Comparison of ENCODE assay signal across 8 mouse cellular contexts in genomic region chr2:157095005-157095755, GRCm38 (mm10). TPM values are rescaled to one million over a fixed set of nuclear protein-coding genes. Genes with fewer than 3 reads are reported as not detected.
DNase-seq lines count a peak whose midpoint lies in the region; ATAC-seq and TF ChIP-seq lines count a peak whose summit lies in the region.

No protein-coding gene starts in this region.

- peak in 1 of 2 experiments; percentile 46 for DNase-seq in spleen, adult 2 months (ENCODE audit: low read depth in 1 of 2, low spot score in 2 of 2)
- DNase-seq in spleen, adult 12 weeks (ENCODE audit: low spot score): no peak
- peak; percentile 39 for DNase-seq in c-Kit-positive CD71-positive TER-119-negative erythroid progenitor cells, embryonic 14.5 days (ENCODE audit: low read depth)
- peak; percentile 87 for DNase-seq in forebrain, embryonic 14.5 days (ENCODE audit: low spot score)
- peak; percentile 83 for DNase-seq in hindbrain, embryonic 11.5 days (ENCODE audit: low spot score)
- peak; percentile 80 for DNase-seq in left cerebral cortex, postnatal 4 days
- DNase-seq in midbrain, embryonic 14.5 days: peak; percentile 90
- peak; percentile 75 for DNase-seq in stomach, postnatal 0 days (ENCODE audit: low spot score)

- intact Hi-C loops in left cerebral cortex, postnatal 4 days (cut with DNase I): loop anchor here (10.0 kb wide), 3 partner anchors 60 to 220 kb away; no protein-coding TSS in a partner anchor

- peak; percentile 57 for ATAC-seq in forebrain, embryonic 14.5 days
- no peak for ATAC-seq in hindbrain, embryonic 11.5 days (ENCODE audit: low FRiP score)
- ATAC-seq in midbrain, embryonic 14.5 days (ENCODE audit: low FRiP score, low TSS enrichment): no peak; the same call in 1 of the 2 replicates
- ATAC-seq in stomach, postnatal 0 days (ENCODE audit: low FRiP score, low TSS enrichment): peak; percentile 65; the same call in 1 of the 2 replicates

- no peak overlapping the region for H3K27ac ChIP-seq in spleen, adult 2 months (ENCODE audit: insufficient read depth, low read length)
- H3K27ac ChIP-seq in forebrain, embryonic 14.5 days (ENCODE audit: low read depth, low read length): no peak overlapping the region
- H3K27ac ChIP-seq in hindbrain, embryonic 11.5 days (ENCODE audit: low read depth, low read length): no peak overlapping the region
- H3K27ac ChIP-seq in midbrain, embryonic 14.5 days (replicated peaks; ENCODE audit: low read depth, low read length): no peak overlapping the region
- no peak overlapping the region for H3K27ac ChIP-seq in stomach, postnatal 0 days (replicated peaks)

- TF ChIP-seq POLR2A in spleen, adult 2 months (IDR thresholded peaks at IDR 0.05; ENCODE audit: low read depth, low read length): no peak

- peak; percentile 69; the same call in 1 of the 2 replicates for TF ChIP-seq CTCF in spleen, adult 2 months (IDR thresholded peaks at IDR 0.05; ENCODE audit: extremely low read depth, insufficient read depth, insufficient read length, insufficient replicate concordance)
- peak; percentile 95 for TF ChIP-seq CTCF in stomach, postnatal 0 days (IDR thresholded peaks at IDR 0.05; ENCODE audit: low read depth)

- no peak overlapping the region for H3K9ac ChIP-seq in forebrain, embryonic 14.5 days (ENCODE audit: low read length)
- no peak overlapping the region for H3K9ac ChIP-seq in hindbrain, embryonic 11.5 days (ENCODE audit: low read depth, low read length)
- no peak overlapping the region; the same call in 1 of the 2 replicates for H3K9ac ChIP-seq in midbrain, embryonic 14.5 days (replicated peaks; ENCODE audit: low read length)
- H3K9ac ChIP-seq in stomach, postnatal 0 days (ENCODE audit: low read length): 0 out of 2 replicates have a peak overlapping the region, but pooled peaks have one; percentile 8

- H3K4me1 ChIP-seq in spleen, adult 2 months (ENCODE audit: control insufficient read depth, insufficient read depth, insufficient read length): no peaks in the 10 kb centered on the region
- no peaks in the 10 kb centered on the region for H3K4me1 ChIP-seq in forebrain, embryonic 14.5 days (ENCODE audit: control insufficient read depth, insufficient read depth, low read length)
- H3K4me1 ChIP-seq in hindbrain, embryonic 11.5 days (replicated peaks; ENCODE audit: control insufficient read depth, insufficient read depth, low read length): no peaks in the 10 kb centered on the region
- no peaks in the 10 kb centered on the region for H3K4me1 ChIP-seq in midbrain, embryonic 14.5 days (ENCODE audit: control insufficient read depth, insufficient read depth, low read length)
- no peaks in the 10 kb centered on the region for H3K4me1 ChIP-seq in stomach, postnatal 0 days (replicated peaks; ENCODE audit: control insufficient read depth, insufficient read depth)

- no peak overlapping the region for H3K4me3 ChIP-seq in spleen, adult 2 months (ENCODE audit: extremely low read depth, insufficient read depth, insufficient read length)
- H3K4me3 ChIP-seq in forebrain, embryonic 14.5 days (ENCODE audit: low read depth, low read length): no peak overlapping the region
- H3K4me3 ChIP-seq in hindbrain, embryonic 11.5 days (ENCODE audit: low read depth, low read length): no peak overlapping the region
- no peak overlapping the region for H3K4me3 ChIP-seq in midbrain, embryonic 14.5 days (replicated peaks; ENCODE audit: low read depth, low read length)
- H3K4me3 ChIP-seq in stomach, postnatal 0 days (ENCODE audit: low read depth, low read length): no peak overlapping the region

- no peak for TF ChIP-seq EP300 in stomach, postnatal 0 days (optimal IDR thresholded peaks at IDR 0.05)

- WGBS in spleen, adult 2 months: 73% methylated on average over 9 of the region's 9 CpGs
- WGBS in forebrain, embryonic 14.5 days: 68% methylated on average over 9 of the region's 9 CpGs
- WGBS in hindbrain, embryonic 11.5 days: 63% methylated on average over 9 of the region's 9 CpGs
- 64% methylated on average over 9 of the region's 9 CpGs for WGBS in midbrain, embryonic 14.5 days
- WGBS in stomach, postnatal 0 days: 59% methylated on average over 9 of the region's 9 CpGs

- H3K36me3 ChIP-seq in spleen, adult 2 months (ENCODE audit: control insufficient read depth, insufficient read depth, low read length): peaks cover 31% of the 10 kb centered on the region
- H3K36me3 ChIP-seq in forebrain, embryonic 14.5 days (ENCODE audit: control insufficient read depth, insufficient read depth, low read length): 0 out of 2 replicates have a peak, but pooled peaks cover 7% of the 10 kb centered on the region
- no peaks in the 10 kb centered on the region for H3K36me3 ChIP-seq in hindbrain, embryonic 11.5 days (ENCODE audit: control insufficient read depth, insufficient read depth, low read length)
- peaks cover 5% of the 10 kb centered on the region; the same call in 1 of the 2 replicates for H3K36me3 ChIP-seq in midbrain, embryonic 14.5 days (ENCODE audit: control insufficient read depth, insufficient read depth, low read length)
- H3K36me3 ChIP-seq in stomach, postnatal 0 days (ENCODE audit: control insufficient read depth, insufficient read depth, low read length): no peaks in the 10 kb centered on the region; the same call in 1 of the 2 replicates

- no peaks in the 10 kb centered on the region for H3K9me3 ChIP-seq in forebrain, embryonic 14.5 days (replicated peaks; ENCODE audit: control insufficient read depth, low read length)
- no peaks in the 10 kb centered on the region for H3K9me3 ChIP-seq in hindbrain, embryonic 11.5 days (ENCODE audit: control insufficient read depth, low read length)
- H3K9me3 ChIP-seq in midbrain, embryonic 14.5 days (ENCODE audit: control insufficient read depth, low read length): no peaks in the 10 kb centered on the region
- no peaks in the 10 kb centered on the region for H3K9me3 ChIP-seq in stomach, postnatal 0 days (ENCODE audit: control insufficient read depth, low read length)

- H3K4me2 ChIP-seq in forebrain, embryonic 14.5 days (ENCODE audit: low read length): no peak overlapping the region
- H3K4me2 ChIP-seq in hindbrain, embryonic 11.5 days (replicated peaks; ENCODE audit: low read depth, low read length): no peak overlapping the region
- no peak overlapping the region for H3K4me2 ChIP-seq in midbrain, embryonic 14.5 days (ENCODE audit: low read length)
- H3K4me2 ChIP-seq in stomach, postnatal 0 days (replicated peaks; ENCODE audit: low read depth): no peak overlapping the region

- H3K27me3 ChIP-seq in spleen, adult 2 months (ENCODE audit: control insufficient read depth, insufficient read depth, low read length): no peaks in the 10 kb centered on the region
- no peaks in the 10 kb centered on the region for H3K27me3 ChIP-seq in forebrain, embryonic 14.5 days (replicated peaks; ENCODE audit: control insufficient read depth, insufficient read depth, low read length)
- no peaks in the 10 kb centered on the region for H3K27me3 ChIP-seq in hindbrain, embryonic 11.5 days (ENCODE audit: control insufficient read depth, insufficient read depth, low read length)
- H3K27me3 ChIP-seq in midbrain, embryonic 14.5 days (ENCODE audit: control insufficient read depth, insufficient read depth, low read length): no peaks in the 10 kb centered on the region
- H3K27me3 ChIP-seq in stomach, postnatal 0 days (ENCODE audit: control insufficient read depth, insufficient read depth, low read length): no peaks in the 10 kb centered on the region

RNA-seq across cellular contexts. Expression of gene Tldc2, which starts 8.3 kb away (rescaled TPM):
- not detected in 2 replicates for polyA plus RNA-seq in spleen, adult 2 months (2012; rRNA removed)
- polyA plus RNA-seq in forebrain, embryonic 14.5 days (2014; fragmentation: Nextera tagmentation; extraction: Ambion mirVana): not detected in 2 replicates
- polyA plus RNA-seq in hindbrain, embryonic 11.5 days (2014; fragmentation: Nextera tagmentation; extraction: Ambion mirVana): not detected in 2 replicates
- not detected for total RNA-seq in left cerebral cortex, postnatal 4 days (2021)
- not detected in 2 replicates for polyA plus RNA-seq in midbrain, embryonic 14.5 days (2014; fragmentation: Nextera tagmentation; extraction: Ambion mirVana)
- not detected in 2 replicates for polyA plus RNA-seq in stomach, postnatal 0 days (2015; fragmentation: Nextera tagmentation; extraction: Ambion mirVana)

RNA-seq across cellular contexts. Expression of gene Soga1, which starts 16.1 kb away (rescaled TPM):
- polyA plus RNA-seq in spleen, adult 2 months (2012; rRNA removed): 5.3 and 5.4 TPM in 2 replicates
- 5.9 and 8.1 TPM in 2 replicates for polyA plus RNA-seq in forebrain, embryonic 14.5 days (2014; fragmentation: Nextera tagmentation; extraction: Ambion mirVana)
- 7.2 and 9.8 TPM in 2 replicates for polyA plus RNA-seq in hindbrain, embryonic 11.5 days (2014; fragmentation: Nextera tagmentation; extraction: Ambion mirVana)
- 100 to 1,000 TPM; 104 to 108 TPM for total RNA-seq in left cerebral cortex, postnatal 4 days (2021)
- 12.0 and 13.1 TPM in 2 replicates for polyA plus RNA-seq in midbrain, embryonic 14.5 days (2014; fragmentation: Nextera tagmentation; extraction: Ambion mirVana)
- 0.65 and 0.86 TPM in 2 replicates for polyA plus RNA-seq in stomach, postnatal 0 days (2015; fragmentation: Nextera tagmentation; extraction: Ambion mirVana)

RNA-seq across cellular contexts. Expression of gene Samhd1, which starts 39.9 kb away (rescaled TPM):
- 120 and 145 TPM in 2 replicates for polyA plus RNA-seq in spleen, adult 2 months (2012; rRNA removed)
- polyA plus RNA-seq in forebrain, embryonic 14.5 days (2014; fragmentation: Nextera tagmentation; extraction: Ambion mirVana): 13.6 and 15.6 TPM in 2 replicates
- 23.6 and 29.9 TPM in 2 replicates for polyA plus RNA-seq in hindbrain, embryonic 11.5 days (2014; fragmentation: Nextera tagmentation; extraction: Ambion mirVana)
- 10 to 100 TPM; 18.0 to 18.7 TPM for total RNA-seq in left cerebral cortex, postnatal 4 days (2021)
- 9.2 and 12.1 TPM in 2 replicates for polyA plus RNA-seq in midbrain, embryonic 14.5 days (2014; fragmentation: Nextera tagmentation; extraction: Ambion mirVana)
- polyA plus RNA-seq in stomach, postnatal 0 days (2015; fragmentation: Nextera tagmentation; extraction: Ambion mirVana): 16.1 and 17.4 TPM in 2 replicates

Comparison
In these comparisons a context has a peak if more than half of its experiments do, and no peak if none do; other contexts are left out.
1. ATAC-seq: peak in forebrain, embryonic 14.5 days (single experiment) and stomach, postnatal 0 days (single experiment); none in hindbrain, embryonic 11.5 days (single experiment) and midbrain, embryonic 14.5 days (single experiment).